Mouse (Mus musculus) B cell, adult 2 months (primary cell): ENCODE results near the gene Olfr557.
A peak's percentile ranks its signal among the peaks of the same experiment; 100 is the strongest.

ENCODE experiments used
- DNase-seq, 2 experiments: peaks; one replicate each; pipeline ENCODE4 v3.0.0; 2022

Olfr557 gene

GRCm38 (mm10) chr7:102695358-102696125, at the start of gene Olfr557:
Gene Olfr557 (plus strand): TSS chr7:102695910.
- DNase-seq: peak; percentile 60 to 67

- DNase-seq: no peak
Observed at GRCm38 (mm10) chr7:102658523-102658922, 37.2 kb upstream of the Olfr557 start, which contains the start of gene Olfr555. Gene Olfr555 (plus strand): TSS chr7:102658823.

GRCm38 (mm10) chr7:102664599-102664998, 31.1 kb upstream of the Olfr557 start, which contains the start of gene Olfr556:
Gene Olfr556 (plus strand): TSS chr7:102664899.
- DNase-seq: no peak

DNA sequence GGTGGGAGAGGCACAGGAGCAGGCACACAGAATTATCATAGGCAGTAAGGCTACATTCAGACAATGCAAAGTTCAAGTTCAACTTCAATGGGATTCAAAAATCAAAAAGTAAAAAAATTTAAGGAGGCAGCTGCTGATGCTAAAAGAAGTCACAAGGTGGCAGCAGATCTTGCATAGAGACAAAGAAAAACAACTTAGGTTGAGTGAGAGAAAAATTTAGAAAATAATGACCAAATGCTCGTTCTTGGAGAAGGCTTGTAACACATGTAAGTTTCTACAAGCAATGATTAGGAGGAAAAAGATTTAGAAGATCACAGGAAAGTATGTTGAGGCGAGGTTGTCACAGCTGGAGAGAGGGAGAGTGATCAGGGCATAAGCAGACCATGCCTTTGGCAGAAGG, 30.3 kb upstream of the Olfr557 start:
- no peak for DNase-seq

DNA sequence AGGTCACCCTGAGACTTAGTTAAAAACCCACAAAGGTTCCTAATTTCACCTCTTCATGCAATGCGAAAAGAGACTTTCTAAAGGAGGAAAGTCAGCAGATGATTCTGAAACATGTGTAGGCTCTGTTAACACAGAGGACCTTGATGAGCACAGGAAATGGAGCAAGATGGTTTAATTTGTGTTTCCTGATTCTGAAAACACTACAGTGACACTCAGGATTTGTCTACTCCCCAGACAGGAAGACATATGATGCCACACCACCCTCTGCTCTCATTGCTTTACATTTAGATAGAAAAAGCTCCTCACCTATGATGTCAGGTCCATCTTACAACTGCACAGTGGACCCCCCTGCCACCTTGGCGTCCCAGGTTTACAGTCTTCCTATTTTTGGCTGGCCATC, 19.5 kb upstream of the Olfr557 start:
- no peak for DNase-seq

GRCm38 (mm10) chr7:102681916-102682315, 13.8 kb upstream of the Olfr557 start:
- DNase-seq: no peak

- peak; percentile 89 for DNase-seq
Observed at GRCm38 (mm10) chr7:102686944-102687501, 8.7 kb upstream of the Olfr557 start, which contains the start of gene Trim68. Gene Trim68 (minus strand): TSS chr7:102687327.

GRCm38 (mm10) chr7:102698461-102698860, 2.8 kb downstream of the Olfr557 start:
- DNase-seq: no peak

DNA sequence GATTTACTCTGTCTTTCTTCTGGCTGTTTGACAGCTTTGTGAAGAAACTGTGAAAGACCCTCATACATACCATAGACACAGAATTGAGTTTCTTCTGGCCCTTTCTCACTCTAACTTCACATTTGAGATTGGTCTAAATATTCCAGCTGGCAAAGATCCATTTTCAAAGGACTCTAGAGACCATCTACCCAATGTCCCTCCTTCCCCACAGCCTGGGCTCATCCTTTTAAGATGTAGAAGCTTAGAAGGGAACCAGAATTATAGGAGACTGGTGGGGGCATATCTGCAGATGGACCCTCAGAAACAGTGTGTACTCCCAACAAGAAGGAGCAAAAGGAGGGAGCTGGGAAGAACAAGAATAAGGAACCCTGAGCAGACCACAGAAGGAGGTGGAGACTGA, 6.2 kb downstream of the Olfr557 start, which contains the start of gene Olfr558:
TSS of gene Olfr558 (plus strand) at position 301 of the 400 bp plus-strand sequence.
- DNase-seq: no peak

- no peak for DNase-seq
Observed at GRCm38 (mm10) chr7:102718970-102719369, 23.3 kb downstream of the Olfr557 start, which contains the start of gene Olfr33. Gene Olfr33 (minus strand): TSS chr7:102719070.

- DNase-seq: no peak
Observed at GRCm38 (mm10) chr7:102727391-102727790, 31.7 kb downstream of the Olfr557 start, which contains the start of gene Olfr559. Gene Olfr559 (minus strand): TSS chr7:102727491.

DNA sequence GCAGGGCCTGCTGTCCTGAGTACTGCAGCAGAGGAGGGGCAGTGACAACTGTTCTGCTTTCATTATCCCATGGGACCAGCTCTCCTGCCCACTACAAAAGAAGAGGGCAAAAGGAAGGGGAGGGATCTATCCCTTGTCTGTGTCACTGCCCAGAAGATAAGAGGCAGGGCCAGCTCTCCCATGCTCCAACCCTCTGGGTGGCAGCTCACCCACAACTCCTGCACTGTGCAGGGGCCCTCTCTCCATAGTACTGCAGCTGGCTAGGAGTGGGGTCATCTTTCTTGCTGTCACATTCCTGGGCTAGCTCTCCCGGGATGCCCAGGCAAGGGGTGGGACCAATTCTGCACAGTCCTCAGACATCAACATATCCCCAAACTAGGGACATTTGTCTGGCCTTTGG, 38.1 kb downstream of the Olfr557 start:
- no peak for DNase-seq

DNA sequence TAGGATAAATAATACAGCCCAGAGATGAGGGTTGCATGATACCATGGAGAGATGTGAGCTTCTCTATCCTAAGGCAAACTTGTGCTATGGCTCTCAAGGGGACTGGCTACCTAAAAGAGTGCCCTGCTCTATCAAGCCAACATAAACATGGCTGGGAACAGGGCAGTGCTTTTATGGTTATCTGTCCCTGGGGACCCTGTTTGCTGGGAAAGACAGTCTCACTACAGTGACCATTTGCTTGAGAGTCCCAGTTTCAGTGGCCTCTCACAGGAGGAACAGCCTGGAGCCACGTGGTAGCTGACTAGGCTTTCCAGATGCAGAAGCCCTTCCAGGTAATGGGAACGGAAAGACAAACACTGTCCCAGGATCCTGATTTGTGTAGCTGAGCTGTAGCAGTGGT, 42.0 kb downstream of the Olfr557 start:
- DNase-seq: no peak
